Mouse (Mus musculus) testis, adult 2 months (tissue): ENCODE measurements at regions not wholly inside any gene's neighbourhood (a gene's known extent, or its start where the extent isn't known, plus 50 kb on each side); places are given as distances from the start of the nearest gene placed in this dataset.

Experiments used
- H3K27ac ChIP-seq: fragments of 200-500 bp; 2 replicates; pipeline ENCODE4 v1.5.1; 2012; ENCODE audit warnings: low read depth, low read length; ENCODE audit not compliant: control insufficient read depth, insufficient read depth
- H3K27me3 ChIP-seq: fragments of 200-500 bp; 2 replicates; pipeline ENCODE4 v1.6.1; 2012; ENCODE audit warnings: mild to moderate bottlenecking, low read length, moderate library complexity; ENCODE audit not compliant: control insufficient read depth, insufficient read depth
- H3K36me3 ChIP-seq: fragments of 200-500 bp; 2 replicates; pipeline ENCODE4 v1.6.1; 2012; ENCODE audit warnings: mild to moderate bottlenecking, low read length; ENCODE audit not compliant: control insufficient read depth, insufficient read depth
- H3K4me1 ChIP-seq: fragments of 200-500 bp; 2 replicates; pipeline ENCODE4 v1.6.1; 2012; ENCODE audit warnings: low read length; ENCODE audit not compliant: control insufficient read depth, insufficient read depth
- H3K4me3 ChIP-seq: fragments of 200-500 bp; 2 replicates; pipeline ENCODE4 v1.5.1; 2012; ENCODE audit warnings: low read depth, mild to moderate bottlenecking, low read length, moderate library complexity, mixed read lengths; ENCODE audit not compliant: control insufficient read depth
- CTCF ChIP-seq: fragments of 200-500 bp; IDR thresholded peaks from 2 replicates; pipeline ENCODE4 v1.5.1; 2012; ENCODE audit warnings: low read depth, mild to moderate bottlenecking, inconsistent platforms, low read length, moderate library complexity; ENCODE audit not compliant: control insufficient read depth, insufficient read depth, insufficient replicate concordance
- POLR2A ChIP-seq: fragments of 200-500 bp; IDR thresholded peaks from 2 replicates; pipeline ENCODE4 v1.6.1; 2012; ENCODE audit warnings: low read depth, mild to moderate bottlenecking, inconsistent platforms, low read length, moderate library complexity; ENCODE audit not compliant: control insufficient read depth

- no peaks in the 10 kb centered on the region for H3K36me3 ChIP-seq
- TF ChIP-seq POLR2A (no peak), CTCF (no peak)
- H3K27ac ChIP-seq: no peak overlapping the region
- H3K4me1 ChIP-seq: peaks cover 2% of the 10 kb centered on the region
- no peak overlapping the region for H3K4me3 ChIP-seq
- no peaks in the 10 kb centered on the region for H3K27me3 ChIP-seq
These were observed 189.2 kb upstream of the Adgrl2 start for GRCm38 (mm10) chr3:149179486-149180116.

- TF ChIP-seq CTCF (no peak), POLR2A (no peak)
- Histone ChIP-seq H3K27ac (no peak overlapping the region), H3K27me3 (no peaks in the 10 kb centered on the region)
These were observed 188.5 kb upstream of the Adgrl2 start for GRCm38 (mm10) chr3:149178891-149179290.

GRCm38 (mm10) chr3:149174689-149175390 lies 184.5 kb upstream of the Adgrl2 start:
- Histone ChIP-seq H3K4me3 (no peak overlapping the region), H3K27ac (no peak overlapping the region), H3K4me1 (peaks cover 2% of the 10 kb centered on the region), H3K27me3 (no peaks in the 10 kb centered on the region), H3K36me3 (no peaks in the 10 kb centered on the region)
- TF ChIP-seq CTCF: no peak
- no peak for TF ChIP-seq POLR2A

More at GRCm38 (mm10) chr3:149178891-149179290, 188.5 kb upstream of the Adgrl2 start:
- Histone ChIP-seq H3K4me3 (no peak overlapping the region), H3K4me1 (peaks cover 2% of the 10 kb centered on the region), H3K36me3 (no peaks in the 10 kb centered on the region)

GRCm38 (mm10) chr3:149173537-149173936 lies 183.2 kb upstream of the Adgrl2 start:
- Histone ChIP-seq H3K4me3 (no peak overlapping the region), H3K4me1 (peaks cover 2% of the 10 kb centered on the region), H3K36me3 (no peaks in the 10 kb centered on the region), H3K27me3 (no peaks in the 10 kb centered on the region), H3K27ac (no peak overlapping the region)
- TF ChIP-seq CTCF (no peak), POLR2A (no peak)

- no peak overlapping the region for H3K4me3 ChIP-seq
- H3K4me1 ChIP-seq: peaks cover 2% of the 10 kb centered on the region
- no peak overlapping the region for H3K27ac ChIP-seq
- no peaks in the 10 kb centered on the region for H3K36me3 ChIP-seq
- no peak for TF ChIP-seq CTCF
- TF ChIP-seq POLR2A: no peak
- H3K27me3 ChIP-seq: no peaks in the 10 kb centered on the region
These were observed 181.4 kb upstream of the Adgrl2 start for GRCm38 (mm10) chr3:149171766-149172165.

- Histone ChIP-seq H3K4me1 (peaks cover under 1% of the 10 kb centered on the region), H3K36me3 (no peaks in the 10 kb centered on the region), H3K27me3 (no peaks in the 10 kb centered on the region), H3K4me3 (no peak overlapping the region), H3K27ac (no peak overlapping the region)
- TF ChIP-seq CTCF (no peak), POLR2A (no peak)
These were observed 179.8 kb upstream of the Adgrl2 start for GRCm38 (mm10) chr3:149170191-149170590.

GRCm38 (mm10) chr3:149169442-149169841 lies 179.1 kb upstream of the Adgrl2 start:
- Histone ChIP-seq H3K4me1 (no peaks in the 10 kb centered on the region), H3K36me3 (no peaks in the 10 kb centered on the region), H3K27me3 (no peaks in the 10 kb centered on the region), H3K4me3 (no peak overlapping the region), H3K27ac (no peak overlapping the region)
- TF ChIP-seq POLR2A: no peak
- TF ChIP-seq CTCF: no peak

- H3K27ac ChIP-seq: no peak overlapping the region
- no peaks in the 10 kb centered on the region for H3K36me3 ChIP-seq
- no peaks in the 10 kb centered on the region for H3K27me3 ChIP-seq
- no peak overlapping the region for H3K4me3 ChIP-seq
- H3K4me1 ChIP-seq: no peaks in the 10 kb centered on the region
- TF ChIP-seq POLR2A (no peak), CTCF (no peak)
These were observed 177.6 kb upstream of the Adgrl2 start for GRCm38 (mm10) chr3:149167997-149168396.
